Mouse (Mus musculus) sigmoid colon, adult 10 weeks (tissue): ENCODE data around the gene Spdye4c. TPM values are rescaled to one million over a fixed set of nuclear protein-coding genes. Genes with fewer than 3 reads are reported as not detected.

Experiments used
- polyA plus RNA-seq: library from polyadenylated mRNA; stranded (reverse); fragments of 350-450 nt; fragmentation: Illumina TruSeq; extraction: RNeasy Lipid Tissue Mini Kit (QIAGEN cat#74804); gene quantifications from one replicate; pipeline ENCODE4 v1.2.3, GENCODE M21; 2014; ENCODE audit warnings: low read depth, low replicate concordance

Gene Spdye4c
- not detected for polyA plus RNA-seq

DNA sequence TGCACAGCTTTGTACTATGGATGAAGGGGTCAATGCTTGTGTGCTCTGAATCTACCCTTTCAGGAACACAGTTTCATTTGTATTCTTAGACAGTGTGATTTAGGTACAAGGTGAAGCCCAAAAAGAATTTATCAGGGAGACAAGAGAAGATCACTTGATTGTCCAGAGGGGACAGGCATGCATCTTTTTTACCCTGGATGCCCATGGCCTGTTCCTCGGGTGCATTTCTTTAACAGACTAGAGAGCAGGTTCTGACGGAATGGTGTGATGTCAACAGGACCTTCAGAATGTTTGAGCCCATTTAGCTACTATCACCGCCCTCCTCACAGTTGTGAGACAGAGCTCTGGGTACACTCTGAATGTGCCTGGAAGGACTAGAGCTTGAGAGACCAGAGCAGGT lies at the start of gene Spdye4c:
Gene Spdye4c, plus strand, starts transcription at position 301 of the 400 bp plus-strand sequence.

Other genes with a start within 250 kb of the Spdye4c start
- 92.1 TPM for gene Anapc1, start 96.2 kb downstream of the Spdye4c start, polyA plus RNA-seq
- gene Mertk, start 107.7 kb downstream of the Spdye4c start, polyA plus RNA-seq: 56.7 TPM
- 156 TPM for gene Tmem87b, start 226.9 kb downstream of the Spdye4c start, polyA plus RNA-seq